Mouse (Mus musculus) cerebellum, postnatal 14 days (tissue): ENCODE measurements around the gene Muc5ac.
"Not testable (repeated sequence)": the region's sequence is repeated elsewhere in the genome, so short reads cannot be mapped to it uniquely, and the experiment has no call there.

ENCODE experiments used
- DNase-seq, 2 experiments: peaks; one replicate each; pipeline ENCODE4 v3.0.0; 2021; ENCODE audit warnings: mixed read lengths in 2 of 2

Gene Muc5ac

GRCm38 (mm10) chr7:141788677-141789452 is at the start of gene Muc5ac:
Gene Muc5ac, plus strand, starts transcription at chr7:141788972.
- DNase-seq, result no peak

- peak; percentile 43 to 56 for DNase-seq
Measured at GRCm38 (mm10) chr7:141747451-141748100, 41.2 kb upstream of the Muc5ac start.

- no peak for DNase-seq
Measured at GRCm38 (mm10) chr7:141752513-141752912, 36.3 kb upstream of the Muc5ac start.

GRCm38 (mm10) chr7:141755831-141756230 is 32.9 kb upstream of the Muc5ac start:
- DNase-seq, result peak; percentile 87 to 92

GRCm38 (mm10) chr7:141758291-141758690 is 30.5 kb upstream of the Muc5ac start:
- DNase-seq, result no peak

- no peak for DNase-seq
Measured at GRCm38 (mm10) chr7:141770521-141770920, 18.3 kb upstream of the Muc5ac start.

- no peak for DNase-seq
Measured at GRCm38 (mm10) chr7:141770988-141771387, 17.8 kb upstream of the Muc5ac start.

GRCm38 (mm10) chr7:141772058-141772557 is 16.7 kb upstream of the Muc5ac start:
- DNase-seq, result no peak

- DNase-seq, result no peak
Measured at GRCm38 (mm10) chr7:141774855-141775254, 13.9 kb upstream of the Muc5ac start.

GRCm38 (mm10) chr7:141776199-141776598 is 12.6 kb upstream of the Muc5ac start:
- no peak for DNase-seq

- DNase-seq, result no peak
Measured at GRCm38 (mm10) chr7:141794251-141794650, 5.5 kb downstream of the Muc5ac start.

- DNase-seq, result no peak
Measured at GRCm38 (mm10) chr7:141803206-141803605, 14.4 kb downstream of the Muc5ac start.

GRCm38 (mm10) chr7:141805384-141805783 is 16.6 kb downstream of the Muc5ac start:
- no peak for DNase-seq

GRCm38 (mm10) chr7:141807823-141808222 is 19.1 kb downstream of the Muc5ac start:
- DNase-seq, result not testable (repeated sequence)

- not testable (repeated sequence) for DNase-seq
Measured at GRCm38 (mm10) chr7:141809933-141810332, 21.2 kb downstream of the Muc5ac start.

- no peak for DNase-seq
Measured at GRCm38 (mm10) chr7:141813321-141813720, 24.5 kb downstream of the Muc5ac start.

GRCm38 (mm10) chr7:141815361-141815760 is 26.6 kb downstream of the Muc5ac start:
- peak; percentile 50 to 69 for DNase-seq

GRCm38 (mm10) chr7:141817355-141818075 is 28.7 kb downstream of the Muc5ac start:
- peak; percentile 68 to 82 for DNase-seq

- peak in 1 of 2 experiments; percentile 36 for DNase-seq
Measured at GRCm38 (mm10) chr7:141818267-141818666, 29.5 kb downstream of the Muc5ac start.

- peak; percentile 22 to 42 for DNase-seq
Measured at GRCm38 (mm10) chr7:141822582-141823261, 34.0 kb downstream of the Muc5ac start.

GRCm38 (mm10) chr7:141823699-141824098 is 34.9 kb downstream of the Muc5ac start:
- DNase-seq, result no peak

- DNase-seq, result no peak
Measured at GRCm38 (mm10) chr7:141824398-141824797, 35.6 kb downstream of the Muc5ac start.

GRCm38 (mm10) chr7:141835941-141836340 is 47.2 kb downstream of the Muc5ac start:
- DNase-seq, result peak; percentile 20 to 25
